Mouse (Mus musculus) right cerebral cortex, postnatal 10 days (tissue): ENCODE data around the gene Olfr1150-ps1.

Source experiments
- DNase-seq, 2 experiments: peaks; one replicate each; pipeline ENCODE4 v3.0.0; 2021; ENCODE audit warnings: low spot score in 2 of 2

Gene Olfr1150-ps1

DNA sequence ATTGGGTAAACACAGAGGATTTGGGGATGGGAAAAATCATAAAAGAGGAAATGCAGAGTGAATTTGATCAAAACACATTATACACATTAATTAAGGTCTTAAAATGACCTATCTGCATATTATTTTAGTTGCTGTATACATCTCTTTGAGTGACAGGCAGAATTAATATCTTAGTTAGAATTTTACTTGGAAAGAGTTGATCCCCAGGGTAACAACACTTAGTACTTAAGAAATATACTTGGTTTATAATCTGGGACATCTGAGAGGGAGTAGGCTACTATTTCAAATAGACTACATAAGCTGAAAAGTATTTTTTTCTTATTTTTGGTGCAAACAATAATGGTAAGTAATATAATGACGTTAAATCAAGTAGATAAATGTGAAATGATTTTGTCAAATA is at the start of gene Olfr1150-ps1:
TSS of gene Olfr1150-ps1 (plus strand) at position 301 of the 400 bp plus-strand sequence.
- DNase-seq: no peak

DNA sequence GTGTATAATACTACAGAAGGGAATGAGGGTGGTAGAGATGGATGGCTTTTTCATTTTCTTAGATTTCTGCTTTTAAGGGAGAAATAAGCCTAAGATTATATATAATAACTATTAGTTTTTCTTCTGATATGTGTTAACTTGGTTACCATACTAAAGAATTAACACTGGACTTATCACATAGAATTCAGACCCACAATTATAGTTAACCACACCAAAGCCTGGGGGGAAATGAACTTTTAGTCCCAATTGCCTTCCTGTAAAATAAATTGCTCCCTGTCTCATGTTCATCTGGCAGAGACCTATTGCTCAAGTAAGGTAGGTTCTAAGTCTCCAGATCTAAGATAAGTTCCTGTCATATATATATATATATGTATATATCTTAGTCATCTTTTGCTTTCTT is 43.5 kb upstream of the Olfr1150-ps1 start, which contains the start of gene Olfr1143:
TSS of gene Olfr1143 (plus strand) at position 301 of the 400 bp plus-strand sequence.
- no peak for DNase-seq

DNA sequence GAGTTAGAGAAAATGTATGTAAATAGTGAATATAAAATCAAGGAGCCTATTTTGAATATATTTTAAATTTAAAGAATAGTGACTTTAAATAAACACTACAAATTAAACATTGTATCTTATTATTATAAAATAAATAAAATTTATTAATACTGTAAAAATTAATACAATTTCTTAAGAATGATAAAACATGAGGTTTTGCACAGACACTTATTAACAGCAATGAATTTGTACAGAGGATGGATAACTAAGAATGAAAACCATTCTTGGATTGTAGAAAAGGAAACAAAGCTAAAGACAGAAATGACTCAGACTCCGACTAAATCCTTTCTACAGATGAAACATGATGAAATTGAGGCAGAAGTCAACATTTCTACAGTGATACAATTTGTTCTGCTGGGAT is 34.3 kb upstream of the Olfr1150-ps1 start, which contains the start of gene Olfr1145:
TSS of gene Olfr1145 (plus strand) at position 301 of the 400 bp plus-strand sequence.
- no peak for DNase-seq

DNA sequence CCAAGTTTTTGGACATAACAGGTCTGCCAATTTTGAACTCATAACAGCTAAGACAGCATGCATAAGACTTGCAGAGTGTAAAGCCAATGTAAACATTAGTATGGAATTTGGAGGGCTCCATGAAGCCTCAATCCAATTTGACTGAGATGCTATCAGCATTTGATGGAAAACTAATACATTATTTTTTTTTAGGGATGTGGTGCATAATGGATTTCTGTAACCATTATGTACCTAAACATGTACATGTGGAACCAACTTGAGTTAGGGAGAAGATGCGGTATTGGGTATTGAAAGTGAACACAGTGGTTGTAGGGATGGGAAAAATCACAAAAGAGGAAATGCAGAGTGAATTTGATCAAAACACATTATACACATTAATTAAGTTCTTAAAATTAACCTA is 13.6 kb upstream of the Olfr1150-ps1 start, which contains the start of gene Olfr1148:
TSS of gene Olfr1148 (plus strand) at position 301 of the 400 bp plus-strand sequence.
- DNase-seq: no peak

DNA sequence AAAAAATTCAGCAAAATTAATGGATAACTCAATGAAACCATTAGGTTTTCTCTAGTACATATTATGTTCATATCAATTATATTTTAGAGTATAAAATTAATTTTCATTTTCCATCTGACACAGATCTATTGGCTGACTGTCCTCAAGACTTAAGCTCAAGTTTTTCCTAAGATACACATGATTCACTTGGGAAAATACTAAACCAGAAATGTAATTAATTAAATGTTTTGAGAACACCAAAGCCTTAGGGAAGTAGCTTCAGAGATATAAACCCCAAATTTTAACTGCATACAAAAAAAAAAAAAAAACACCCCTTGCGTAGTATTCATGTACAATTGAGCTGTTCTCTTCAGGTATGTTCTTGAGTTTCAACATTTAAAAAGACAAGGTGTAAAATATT is 11.8 kb downstream of the Olfr1150-ps1 start, which contains the start of gene Olfr1151:
TSS of gene Olfr1151 (plus strand) at position 301 of the 400 bp plus-strand sequence.
- no peak for DNase-seq

DNA sequence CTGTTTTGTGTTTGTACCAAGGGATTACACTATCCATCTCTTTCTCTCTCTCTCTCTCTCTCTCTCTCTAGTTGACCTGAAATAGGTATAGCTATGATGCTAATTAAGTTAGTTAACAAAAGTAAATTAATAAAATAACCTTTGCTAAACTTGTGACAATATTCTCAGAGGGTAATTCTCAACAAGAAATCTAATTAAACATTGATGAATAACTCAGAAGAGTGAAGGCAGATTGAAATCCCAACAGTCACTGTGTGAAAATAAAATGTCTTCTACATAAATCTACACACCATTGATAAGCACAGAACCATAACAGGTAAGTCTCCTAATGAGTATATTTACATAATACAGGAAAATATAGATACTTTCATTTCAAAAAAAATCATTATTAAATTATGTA is 22.4 kb downstream of the Olfr1150-ps1 start, which contains the start of gene Olfr1152:
TSS of gene Olfr1152 (plus strand) at position 301 of the 400 bp plus-strand sequence.
- DNase-seq: no peak

DNA sequence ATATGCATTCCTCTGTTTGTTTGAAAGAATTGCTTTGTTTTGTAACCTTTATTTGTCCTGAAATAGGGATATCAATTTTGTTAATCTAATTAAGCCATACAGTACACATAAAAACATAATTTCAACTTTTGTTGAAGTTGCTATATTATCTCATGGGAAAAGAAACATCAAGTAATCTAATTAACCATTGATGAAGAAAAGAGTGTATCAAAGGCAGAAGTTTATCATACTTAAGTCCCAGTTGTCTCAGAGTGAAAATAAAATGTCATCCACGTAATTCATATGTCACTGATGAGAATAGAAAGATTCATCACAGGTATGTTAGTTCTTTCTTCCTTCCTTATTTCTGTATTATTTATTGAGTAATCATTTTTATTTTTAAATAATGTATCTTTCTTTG is 50.9 kb downstream of the Olfr1150-ps1 start, which contains the start of gene Olfr1153:
TSS of gene Olfr1153 (plus strand) at position 301 of the 400 bp plus-strand sequence.
- no peak for DNase-seq
